Mouse (Mus musculus): ENCODE measurements around the gene Jarid2. TPM values are rescaled to one million over a fixed set of nuclear protein-coding genes. Genes with fewer than 3 reads are reported as not detected.
A peak's percentile ranks its signal among the peaks of the same experiment; 100 is the strongest.

The Jarid2 gene
- total RNA-seq, 1 experiment from 2014 or later: 50.3 TPM

GRCm38 (mm10) chr13:44891813-44892730 lies 162.8 kb downstream of the Jarid2 start:
- ATAC-seq (ENCODE audit: extremely low read depth, insufficient number of reproducible peaks, low FRiP score, poor library complexity, severe bottlenecking): no peak

DNA sequence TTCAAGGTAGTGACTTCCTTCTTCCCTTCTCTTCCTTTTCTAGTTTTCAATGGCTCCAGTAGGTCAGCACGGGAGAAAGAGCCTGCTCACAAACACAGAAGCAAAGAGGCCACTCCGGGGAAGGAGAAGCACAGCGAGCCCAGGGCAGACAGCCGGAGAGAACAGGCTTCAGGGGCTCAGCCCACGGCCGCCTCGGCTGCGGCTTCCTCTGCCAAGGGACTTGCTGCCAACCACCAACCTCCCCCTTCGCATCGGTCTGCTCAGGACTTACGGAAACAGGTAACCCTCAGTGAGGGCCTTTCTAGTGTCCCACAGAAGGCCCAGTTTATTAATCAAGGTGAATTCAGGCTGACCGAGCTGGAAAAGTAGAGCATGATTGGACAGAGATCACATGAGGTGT lies 166.9 kb downstream of the Jarid2 start:
- ATAC-seq (ENCODE audit: extremely low read depth, insufficient number of reproducible peaks, low FRiP score, poor library complexity, severe bottlenecking): no peak

- ATAC-seq (ENCODE audit: extremely low read depth, insufficient number of reproducible peaks, low FRiP score, poor library complexity, severe bottlenecking): no peak
These were observed 173.0 kb downstream of the Jarid2 start for GRCm38 (mm10) chr13:44902299-44902698.

DNA sequence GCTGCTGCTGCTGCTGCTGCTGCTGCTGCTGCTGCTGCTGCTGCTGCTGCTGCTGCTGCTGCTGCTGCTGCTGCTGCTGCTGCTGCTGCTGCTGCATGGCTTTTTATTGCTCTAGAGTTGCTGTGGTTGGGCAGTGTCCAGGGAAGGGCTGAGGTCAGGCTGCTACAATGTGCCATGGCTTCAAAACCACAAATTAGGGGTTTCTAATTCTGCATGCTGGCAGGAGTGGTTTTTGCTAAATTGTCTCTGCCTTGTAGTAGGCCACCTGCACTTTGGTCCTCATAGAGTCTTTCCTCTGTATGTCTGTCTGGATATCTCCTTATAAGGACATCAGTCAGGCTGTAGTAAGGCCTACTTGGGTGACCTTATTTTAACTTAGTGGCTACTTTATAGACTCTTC lies 174.1 kb downstream of the Jarid2 start:
- no peak for ATAC-seq (ENCODE audit: extremely low read depth, insufficient number of reproducible peaks, low FRiP score, poor library complexity, severe bottlenecking)

GRCm38 (mm10) chr13:44904271-44904670 lies 175.0 kb downstream of the Jarid2 start:
- no peak for ATAC-seq (ENCODE audit: extremely low read depth, insufficient number of reproducible peaks, low FRiP score, poor library complexity, severe bottlenecking)

GRCm38 (mm10) chr13:44906141-44906540 lies 176.9 kb downstream of the Jarid2 start:
- no peak for ATAC-seq (ENCODE audit: extremely low read depth, insufficient number of reproducible peaks, low FRiP score, poor library complexity, severe bottlenecking)

- ATAC-seq (ENCODE audit: extremely low read depth, insufficient number of reproducible peaks, low FRiP score, poor library complexity, severe bottlenecking): no peak
These were observed 178.4 kb downstream of the Jarid2 start for GRCm38 (mm10) chr13:44907702-44908101.

- no peak for ATAC-seq (ENCODE audit: extremely low read depth, insufficient number of reproducible peaks, low FRiP score, poor library complexity, severe bottlenecking)
These were observed 179.5 kb downstream of the Jarid2 start for GRCm38 (mm10) chr13:44908790-44909189.

- no peak for ATAC-seq (ENCODE audit: extremely low read depth, insufficient number of reproducible peaks, low FRiP score, poor library complexity, severe bottlenecking)
These were observed 183.6 kb downstream of the Jarid2 start for GRCm38 (mm10) chr13:44912851-44913250.

DNA sequence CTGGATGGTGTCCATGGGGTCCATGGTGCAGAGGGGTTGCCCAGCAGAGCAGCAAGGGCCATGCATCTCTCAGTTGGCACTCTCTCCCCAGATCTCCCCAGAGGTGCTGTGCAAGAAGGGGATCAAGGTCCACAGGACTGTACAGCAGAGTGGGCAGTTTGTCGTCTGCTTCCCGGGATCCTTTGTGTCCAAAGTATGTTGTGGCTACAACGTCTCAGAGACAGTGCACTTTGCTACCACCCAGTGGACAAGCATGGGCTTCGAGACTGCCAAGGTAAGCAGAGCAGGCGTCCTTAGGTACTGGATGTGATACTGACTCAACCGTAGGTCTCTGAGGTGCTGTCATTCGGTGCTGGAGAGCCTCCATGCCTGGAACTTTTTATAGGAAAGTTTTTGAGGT lies 184.3 kb downstream of the Jarid2 start:
- ATAC-seq (ENCODE audit: extremely low read depth, insufficient number of reproducible peaks, low FRiP score, poor library complexity, severe bottlenecking): no peak

GRCm38 (mm10) chr13:44915382-44915781 lies 186.1 kb downstream of the Jarid2 start:
- no peak for ATAC-seq (ENCODE audit: extremely low read depth, insufficient number of reproducible peaks, low FRiP score, poor library complexity, severe bottlenecking)

DNA sequence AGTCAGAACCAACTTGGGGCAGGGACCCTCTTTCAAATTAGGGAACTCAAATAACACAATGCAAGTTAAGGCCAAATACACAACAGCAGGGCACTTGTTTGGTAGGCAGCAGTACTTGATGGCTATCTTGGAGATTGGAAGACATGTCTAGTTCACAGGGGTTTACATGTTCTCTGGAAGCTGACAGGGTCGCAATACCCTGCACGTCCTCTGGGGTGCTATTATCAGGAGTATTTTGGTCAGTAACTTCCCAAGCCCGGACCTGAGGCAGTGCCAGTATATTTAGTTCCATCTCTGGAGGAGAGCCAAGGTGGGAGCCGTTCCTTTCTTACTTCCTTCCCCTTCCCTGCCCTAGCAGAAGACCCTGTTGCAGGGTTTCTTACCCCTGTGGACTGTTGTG lies 186.7 kb downstream of the Jarid2 start:
- 0 out of 2 replicates have a peak, but pooled peaks have one; percentile 28 for ATAC-seq (ENCODE audit: extremely low read depth, insufficient number of reproducible peaks, low FRiP score, poor library complexity, severe bottlenecking)

DNA sequence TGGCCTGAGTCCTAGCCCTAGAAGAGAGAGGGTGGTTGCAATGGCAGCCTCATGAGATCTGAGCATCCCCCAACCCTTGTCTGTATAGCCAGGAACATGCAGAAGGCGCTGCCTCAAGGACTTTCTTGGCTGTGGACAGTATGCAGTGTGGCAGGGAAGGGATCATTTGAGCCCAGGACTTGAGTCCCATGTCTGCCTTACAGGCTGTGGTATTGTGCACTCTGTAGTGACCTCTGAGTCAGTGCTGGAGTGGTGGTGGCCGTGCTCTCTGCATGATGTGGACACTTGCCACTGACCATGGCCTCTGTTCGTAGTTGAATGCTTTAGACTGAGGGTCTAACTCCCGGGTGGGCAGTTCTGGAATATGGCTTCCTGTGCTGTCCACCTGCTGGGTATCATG lies 187.9 kb downstream of the Jarid2 start:
- ATAC-seq (ENCODE audit: extremely low read depth, insufficient number of reproducible peaks, low FRiP score, poor library complexity, severe bottlenecking): no peak

- no peak for ATAC-seq (ENCODE audit: extremely low read depth, insufficient number of reproducible peaks, low FRiP score, poor library complexity, severe bottlenecking)
These were observed 189.0 kb downstream of the Jarid2 start for GRCm38 (mm10) chr13:44918269-44918668.

DNA sequence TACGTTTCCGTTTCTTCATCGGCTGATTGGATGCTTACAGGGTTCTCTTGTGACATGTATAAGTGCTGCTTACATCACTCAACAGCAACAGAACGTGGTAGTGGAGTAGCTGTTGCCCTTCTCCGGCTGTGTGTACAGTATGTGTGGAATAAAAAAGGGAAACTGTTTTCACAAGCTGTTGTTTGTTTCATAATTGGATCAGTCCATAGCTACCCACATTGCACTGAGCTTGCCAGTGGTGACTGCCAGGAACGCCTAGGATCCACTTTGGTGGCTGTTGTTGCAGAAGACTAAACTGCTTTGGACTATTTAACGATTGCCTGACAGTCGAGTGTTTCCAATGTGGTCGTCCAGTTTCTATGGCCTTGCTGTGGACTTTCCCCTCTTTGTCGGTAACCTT lies 191.8 kb downstream of the Jarid2 start:
- 0 out of 2 replicates have a peak, but pooled peaks have one; percentile 13 for ATAC-seq (ENCODE audit: extremely low read depth, insufficient number of reproducible peaks, low FRiP score, poor library complexity, severe bottlenecking)

GRCm38 (mm10) chr13:44921721-44922120 lies 192.4 kb downstream of the Jarid2 start:
- ATAC-seq (ENCODE audit: extremely low read depth, insufficient number of reproducible peaks, low FRiP score, poor library complexity, severe bottlenecking): no peak

GRCm38 (mm10) chr13:44924042-44924441 lies 194.8 kb downstream of the Jarid2 start:
- ATAC-seq (ENCODE audit: extremely low read depth, insufficient number of reproducible peaks, low FRiP score, poor library complexity, severe bottlenecking): no peak

DNA sequence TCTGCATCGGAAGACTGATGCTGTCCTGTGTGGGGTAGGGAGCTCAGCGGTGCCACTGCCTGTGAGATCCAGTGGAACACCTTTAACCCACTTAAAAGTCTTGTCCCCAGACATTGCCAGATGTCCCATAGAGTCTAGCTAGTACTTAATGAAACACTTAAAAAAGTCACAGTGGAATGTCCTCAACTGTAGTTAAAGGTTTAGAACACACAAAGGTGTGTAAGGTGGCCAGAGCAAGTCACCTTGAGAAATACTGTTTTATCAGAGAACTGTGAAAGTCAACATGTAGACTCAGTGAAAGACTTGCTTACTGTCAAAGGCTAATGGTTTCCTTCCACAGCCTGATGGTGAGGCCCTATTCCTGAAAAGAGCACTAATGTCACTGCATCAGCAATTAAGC lies 195.9 kb downstream of the Jarid2 start:
- no peak for ATAC-seq (ENCODE audit: extremely low read depth, insufficient number of reproducible peaks, low FRiP score, poor library complexity, severe bottlenecking)

- no peak for ATAC-seq (ENCODE audit: extremely low read depth, insufficient number of reproducible peaks, low FRiP score, poor library complexity, severe bottlenecking)
These were observed 197.0 kb downstream of the Jarid2 start for GRCm38 (mm10) chr13:44926311-44926710.
